Mouse (Mus musculus) brain, embryonic 14.5 days (tissue): ENCODE data around the gene Rps27. TPM values are rescaled to one million over a fixed set of nuclear protein-coding genes. Genes with fewer than 3 reads are reported as not detected.
A peak's percentile ranks its signal among the peaks of the same experiment; 100 is the strongest.
"Not testable (repeated sequence)": the region's sequence is repeated elsewhere in the genome, so short reads cannot be mapped to it uniquely, and the experiment has no call there.

ENCODE experiments used
- DNase-seq: peaks from one replicate; pipeline ENCODE4 v3.0.0-alpha.2; 2011; ENCODE audit warnings: low read depth
- CTCF ChIP-seq: fragments of 200-500 bp; IDR thresholded peaks from 2 replicates; pipeline ENCODE4 v1.5.1; 2012; ENCODE audit warnings: inconsistent platforms, mild to moderate bottlenecking, moderate library complexity, borderline replicate concordance; ENCODE audit not compliant: insufficient read depth, insufficient read length; ENCODE audit errors: extremely low read depth
- POLR2A ChIP-seq: fragments of 200-500 bp; IDR thresholded peaks from 2 replicates; pipeline ENCODE4 v1.6.1; 2012; ENCODE audit warnings: mild to moderate bottlenecking, inconsistent platforms, borderline replicate concordance; ENCODE audit not compliant: poor library complexity, insufficient read depth, insufficient read length, severe bottlenecking; ENCODE audit errors: extremely low read depth
- polyA plus RNA-seq: library from polyadenylated mRNA; depleted of rRNA; stranded (reverse); fragments of >200 nt; gene quantifications from 2 replicates; pipeline ENCODE4 v1.2.3, GENCODE M21; 2012; rRNA removed

Gene Rps27
- 2,101 and 2,543 TPM in 2 replicates for polyA plus RNA-seq

DNA sequence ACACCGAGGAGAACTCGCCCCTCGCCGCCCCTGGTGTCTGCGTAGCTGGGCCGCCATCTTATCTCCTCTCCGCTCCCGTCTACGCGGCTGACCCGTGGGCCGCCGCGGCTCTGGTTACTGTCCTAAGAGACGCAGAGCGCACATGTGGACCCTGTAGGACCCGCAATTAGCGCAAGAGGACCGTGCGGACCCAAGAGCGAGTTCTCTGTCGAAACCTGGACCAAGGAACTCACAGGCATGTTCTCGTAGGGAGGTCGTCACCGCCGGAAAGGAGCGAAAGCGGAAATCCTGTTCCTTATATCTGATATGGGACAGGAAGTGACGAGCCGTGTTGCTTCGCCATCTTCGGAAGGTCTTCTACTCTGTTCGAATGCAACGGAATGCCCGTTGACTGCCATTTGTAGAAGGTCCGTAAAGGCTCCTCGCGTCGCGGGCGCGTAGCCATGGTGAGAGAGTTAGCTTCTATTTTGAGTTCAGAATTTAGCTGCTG is at the start of gene Rps27, which contains the start of gene Rab13:
Gene Rps27 (minus strand): TSS at position 275 of the 490 bp plus-strand sequence.
Gene Rab13 (plus strand): TSS at position 319 of the 490 bp plus-strand sequence.
- TF ChIP-seq CTCF (no peak), POLR2A (peak; percentile 95; the same call in 1 of the 2 replicates)
- peak; percentile 98 for DNase-seq

DNA sequence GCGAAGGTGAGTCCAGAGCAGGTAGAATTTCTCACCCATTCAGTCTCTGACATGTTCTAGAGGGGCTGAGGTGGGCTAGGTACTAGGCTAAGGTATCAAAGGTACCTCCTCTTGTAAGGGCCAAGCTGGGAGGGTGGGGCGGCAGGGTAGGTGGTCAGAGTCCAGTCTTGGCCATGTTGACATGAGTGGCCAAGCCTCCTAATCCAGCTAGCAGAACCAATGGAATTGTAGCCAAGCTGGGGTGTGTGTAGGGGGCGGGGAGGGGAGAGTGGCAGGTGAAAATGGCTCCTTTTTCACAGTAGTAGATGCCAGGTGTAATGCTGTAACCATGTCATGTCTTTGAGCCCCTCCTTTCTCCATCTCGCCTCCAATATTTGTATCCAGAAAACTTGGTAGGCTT is 45.1 kb upstream of the Rps27 start:
- TF ChIP-seq POLR2A (no peak), CTCF (no peak)
- no peak for DNase-seq

DNA sequence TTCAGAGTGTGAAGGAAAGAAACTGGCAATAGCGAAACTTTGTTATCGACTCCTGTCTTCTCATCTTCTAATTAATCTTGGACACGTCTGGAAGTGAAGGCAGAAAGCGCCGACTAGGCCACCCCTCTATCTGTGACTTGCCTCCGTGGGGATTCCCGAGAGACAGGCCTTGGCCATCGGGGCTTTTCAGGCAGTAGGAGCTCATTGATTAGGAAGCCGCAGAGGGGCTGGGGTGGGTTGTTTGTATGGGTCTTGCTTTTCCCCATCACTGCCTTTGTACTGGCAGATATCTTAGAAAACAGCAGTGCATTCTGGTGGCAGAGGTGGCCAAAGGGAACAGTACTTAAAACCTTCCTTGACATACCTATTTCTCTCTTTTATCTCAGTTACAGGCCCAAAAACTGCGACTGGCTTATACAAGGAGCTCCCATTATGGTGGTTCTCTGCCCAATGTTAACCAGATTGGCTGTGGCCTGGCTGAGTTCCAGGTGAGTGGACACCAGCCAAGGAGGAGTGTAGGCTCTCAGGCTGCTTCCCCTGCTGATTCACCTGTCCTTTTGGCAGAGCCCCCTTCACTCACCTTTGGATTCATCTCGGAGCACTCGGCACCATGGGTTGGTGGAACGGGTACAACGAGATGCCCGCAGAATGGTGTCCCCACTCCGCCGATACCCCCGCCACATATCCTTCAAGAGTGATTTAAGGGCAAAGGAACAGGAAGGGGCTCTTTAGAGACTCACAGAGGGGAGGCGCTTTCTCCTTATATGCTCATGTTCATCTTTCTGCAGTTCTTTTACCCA is 43.5 kb upstream of the Rps27 start:
- DNase-seq, result no peak
- TF ChIP-seq POLR2A (no peak), CTCF (no peak)

DNA sequence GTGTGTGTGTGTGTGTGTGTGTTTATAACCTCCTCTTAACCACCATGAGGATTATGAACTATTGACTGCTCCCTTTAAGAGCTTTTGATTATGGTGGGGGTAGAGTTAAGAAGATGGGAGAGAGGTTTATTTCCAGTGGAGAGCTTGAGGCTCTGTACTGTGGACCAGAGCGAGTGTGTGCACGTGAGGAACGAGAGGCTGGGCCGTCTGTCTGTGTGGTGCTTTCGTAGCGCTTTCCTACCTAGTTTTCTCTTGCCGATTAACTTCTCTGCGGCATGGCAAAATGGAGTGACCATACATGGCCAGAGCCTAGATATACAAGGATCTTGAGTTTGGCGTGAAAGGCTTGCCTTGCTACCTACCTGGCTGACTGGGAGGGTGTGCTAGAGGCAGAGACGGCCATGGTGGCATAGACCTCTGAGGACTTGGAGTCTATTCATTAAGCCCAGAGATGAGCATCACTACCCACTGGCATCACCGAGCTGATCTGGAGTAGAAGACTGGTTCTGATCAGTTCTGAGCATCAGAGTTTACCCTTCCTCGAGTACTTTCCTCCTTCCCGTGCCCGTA is 42.4 kb upstream of the Rps27 start:
- no peak for DNase-seq
- TF ChIP-seq CTCF (no peak), POLR2A (no peak)

DNA sequence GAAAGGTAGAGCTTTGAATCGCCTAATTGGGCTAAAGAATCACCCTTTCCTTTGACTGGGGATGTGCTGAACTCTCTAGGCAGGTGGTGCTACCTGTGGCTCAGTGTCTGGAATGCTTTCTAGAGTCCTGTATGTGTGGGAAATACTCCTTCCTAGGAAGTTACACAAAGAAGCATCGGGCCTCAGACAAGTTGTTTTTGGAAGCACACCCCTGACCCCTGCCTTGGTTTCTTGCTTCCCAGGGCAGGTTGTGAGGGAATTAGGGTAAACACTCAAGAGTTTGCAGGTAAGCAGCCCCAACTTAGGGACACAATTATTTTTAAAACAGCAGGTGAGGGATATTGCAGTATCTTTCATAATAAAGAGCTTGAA is 41.7 kb upstream of the Rps27 start:
- no peak for TF ChIP-seq POLR2A
- no peak for TF ChIP-seq CTCF
- DNase-seq, result no peak

DNA sequence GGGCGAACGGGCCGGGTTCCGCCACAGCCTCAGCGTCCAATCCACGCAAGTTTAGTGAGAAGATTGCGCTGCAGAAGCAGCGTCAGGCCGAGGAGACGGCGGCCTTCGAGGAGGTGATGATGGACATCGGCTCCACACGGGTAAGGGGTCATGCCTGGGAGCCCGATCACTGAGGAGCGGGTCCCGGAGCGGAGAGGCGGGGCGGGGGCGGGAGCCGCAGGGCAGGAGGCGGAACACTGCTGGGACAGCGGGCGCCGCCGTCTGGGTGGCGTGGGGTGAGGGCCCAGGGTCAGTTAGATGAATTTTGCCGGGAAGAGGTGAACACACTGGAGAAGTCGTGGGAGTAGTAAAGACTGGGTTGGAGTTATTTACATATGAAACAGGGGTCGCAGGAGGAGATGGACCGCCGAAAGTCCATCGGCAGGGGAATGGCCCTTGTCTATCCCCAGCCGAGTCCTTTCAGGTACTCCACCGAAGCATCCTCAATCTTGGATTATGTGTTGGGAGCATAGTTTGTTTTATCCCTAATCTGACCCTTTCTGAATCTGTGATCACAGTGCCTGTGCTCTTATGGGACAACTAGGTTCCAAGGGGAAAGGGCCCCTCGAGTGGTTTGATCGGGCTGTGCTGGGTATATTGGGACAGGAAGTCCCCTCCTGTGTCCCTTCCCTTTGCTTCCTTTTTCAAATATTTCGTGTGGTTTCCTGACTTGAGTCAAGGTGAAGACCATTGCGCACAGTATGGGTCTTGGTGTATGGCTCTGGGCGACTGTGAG is 41.2 kb upstream of the Rps27 start:
- TF ChIP-seq CTCF (no peak), POLR2A (no peak)
- DNase-seq, result no peak

DNA sequence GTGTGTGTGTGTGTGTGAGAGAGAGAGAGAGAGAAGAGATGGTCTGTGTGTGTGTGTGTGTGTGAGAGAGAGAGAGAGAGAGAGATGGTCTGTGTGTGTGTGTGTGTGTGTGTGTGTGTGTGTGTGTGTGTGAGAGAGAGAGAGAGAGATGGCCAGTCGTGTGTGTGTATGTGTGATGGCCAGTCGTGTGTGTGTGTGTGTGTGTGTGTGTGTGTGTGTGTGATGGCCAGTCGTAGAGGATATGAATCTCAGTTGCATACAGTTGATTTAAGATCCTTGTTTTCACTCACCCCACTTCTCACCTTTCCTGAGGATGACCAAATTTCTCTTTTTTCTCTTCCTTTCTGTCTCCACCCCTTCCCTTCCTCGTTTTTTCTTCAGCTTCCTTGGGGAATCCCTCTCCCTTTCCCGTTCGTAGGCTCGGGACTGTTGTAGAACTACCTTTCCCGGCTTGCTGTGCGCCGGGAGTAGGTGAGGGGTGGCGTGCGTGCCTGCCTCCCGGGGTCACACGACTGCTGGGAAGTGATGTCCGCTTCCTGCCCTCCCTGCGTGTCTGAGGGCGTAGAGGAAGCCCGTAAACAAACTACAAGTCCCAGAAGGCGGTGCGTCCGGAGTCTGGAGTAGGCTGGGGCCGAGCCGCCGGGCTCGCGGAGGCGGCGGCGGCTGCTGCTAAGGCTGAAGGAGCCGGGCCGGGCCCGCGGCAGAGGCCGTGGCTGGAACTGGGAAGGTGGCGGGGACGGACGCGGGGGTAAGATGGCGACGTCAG is 40.4 kb upstream of the Rps27 start, which contains the start of gene Crtc2:
Gene Crtc2 (plus strand): TSS at position 511 of the 766 bp plus-strand sequence.
- TF ChIP-seq POLR2A, result peak; percentile 89
- no peak for TF ChIP-seq CTCF
- peak; percentile 100 for DNase-seq

DNA sequence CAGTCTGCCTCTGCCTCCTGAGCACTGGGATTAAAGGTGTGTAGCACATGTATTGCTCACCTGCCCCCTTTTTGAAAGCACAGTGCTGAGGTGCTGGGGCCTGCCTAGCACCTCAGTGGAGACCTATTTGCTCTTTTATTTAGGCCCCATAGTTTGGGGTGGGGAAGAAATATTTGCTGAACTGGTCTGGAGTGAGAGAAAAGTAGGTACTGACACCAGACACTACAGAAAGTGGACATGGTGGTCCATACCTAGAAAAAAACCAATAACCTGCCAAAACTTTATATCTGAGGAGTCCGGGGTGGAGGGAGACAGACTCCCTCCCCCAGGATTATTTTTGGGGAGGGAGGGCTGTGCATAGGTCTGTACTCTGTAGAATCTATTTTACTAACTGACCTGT is 39.7 kb upstream of the Rps27 start:
- not testable (repeated sequence) for DNase-seq

DNA sequence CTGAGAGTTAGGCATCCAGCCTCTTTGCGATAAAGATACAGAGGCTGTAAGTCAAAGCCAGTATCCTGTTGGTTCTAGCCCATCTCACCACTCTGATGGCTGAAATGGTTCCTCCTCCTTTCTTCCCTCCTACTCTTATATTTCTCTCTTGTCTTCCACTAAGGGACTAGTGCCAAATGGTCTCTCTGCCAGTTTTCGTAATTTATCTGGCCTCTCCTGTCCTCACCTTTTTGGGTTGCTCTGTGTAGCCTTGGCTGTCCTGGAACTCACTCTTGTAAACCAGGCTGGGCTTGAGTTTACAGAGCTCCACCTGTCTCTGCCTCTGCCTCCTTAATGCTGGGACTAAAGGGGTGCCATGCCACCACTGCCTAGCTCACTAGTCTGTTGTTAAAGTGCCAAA is 39.2 kb upstream of the Rps27 start:
- not testable (repeated sequence) for DNase-seq

DNA sequence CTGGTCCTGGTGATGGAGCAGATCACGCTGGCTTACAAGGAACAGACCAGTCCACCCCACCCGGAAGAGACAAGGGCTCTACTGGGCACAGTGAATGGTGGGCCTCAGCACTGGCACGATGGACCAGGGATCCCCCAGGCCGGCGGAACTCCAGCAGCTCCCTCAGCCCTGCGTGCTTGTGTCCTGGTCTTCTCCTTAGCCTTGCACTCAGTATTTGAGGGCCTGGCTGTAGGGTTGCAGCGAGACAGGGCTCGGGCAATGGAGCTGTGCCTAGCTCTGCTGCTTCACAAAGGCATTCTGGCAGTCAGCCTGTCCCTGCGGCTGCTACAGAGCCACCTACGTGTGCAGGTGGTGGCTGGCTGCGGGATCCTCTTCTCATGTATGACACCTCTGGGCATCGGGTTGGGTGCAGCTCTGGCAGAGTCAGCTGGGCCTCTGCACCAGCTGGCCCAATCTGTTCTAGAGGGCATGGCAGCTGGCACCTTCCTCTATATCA is 38.3 kb upstream of the Rps27 start:
- DNase-seq, result not testable (repeated sequence)

DNA sequence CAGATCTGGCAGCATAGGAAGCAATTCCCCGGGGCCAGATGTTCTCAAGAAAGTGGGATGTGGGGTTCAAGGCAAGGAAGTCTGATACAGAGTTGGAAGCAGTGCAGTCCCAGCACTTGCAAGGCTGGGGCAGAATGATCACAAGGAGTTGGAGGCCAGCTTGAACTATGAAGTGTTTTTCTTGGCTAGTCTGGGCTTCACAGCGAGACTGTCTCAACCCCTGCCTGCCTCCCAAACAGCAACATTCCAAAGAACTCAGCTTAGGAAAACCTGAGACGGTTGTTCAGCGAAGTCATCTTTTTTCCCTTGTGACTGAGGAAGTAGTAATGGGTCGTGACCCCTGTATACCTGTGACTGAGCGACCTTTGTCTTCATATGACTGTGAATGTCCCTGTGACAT is 37.3 kb upstream of the Rps27 start:
- peak; percentile 3 for DNase-seq
- TF ChIP-seq POLR2A (no peak), CTCF (no peak)
